8 mouse cellular contexts compared by ENCODE assay signal in the genomic region with DNA sequence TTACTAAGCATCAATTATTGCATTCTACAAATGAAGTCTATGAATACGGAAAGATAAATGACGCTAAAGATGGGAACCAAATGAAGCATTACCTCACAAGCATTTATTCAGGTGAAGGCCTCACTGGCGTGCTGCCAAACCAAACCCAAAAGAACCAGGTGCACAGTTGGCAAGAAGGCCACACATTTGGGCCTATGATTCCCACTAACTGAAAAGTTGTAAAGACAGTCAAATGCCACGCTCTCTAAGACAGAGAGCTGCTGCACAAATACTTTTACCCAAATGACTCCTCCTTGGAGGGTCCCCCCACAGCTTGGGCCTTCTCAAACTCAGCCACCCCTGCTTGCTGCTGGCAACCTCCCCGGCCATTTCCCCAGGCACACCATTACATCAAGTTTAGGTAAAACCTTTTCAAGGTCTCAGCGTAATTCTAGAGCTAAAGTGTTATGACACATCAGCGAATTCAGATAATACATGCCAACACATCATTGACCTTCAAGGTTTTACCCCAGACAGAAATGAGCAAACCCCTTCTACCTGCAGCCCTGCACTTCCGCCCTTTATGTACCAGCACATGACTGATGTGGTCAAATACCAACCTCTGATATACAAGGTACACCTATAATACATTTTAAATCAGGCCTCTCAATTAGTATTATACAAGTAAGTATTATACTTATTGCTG. TPM values are rescaled to one million over a fixed set of nuclear protein-coding genes. Genes with fewer than 3 reads are reported as not detected.
A peak's percentile ranks its signal among the peaks of the same experiment; 100 is the strongest.
DNase-seq lines count a peak whose midpoint lies in the region; ATAC-seq and TF ChIP-seq lines count a peak whose summit lies in the region.

No protein-coding gene starts in this region.

- H3K4me1 ChIP-seq in lung, embryonic 15.5 days, result peaks cover 44% of the 10 kb centered on the region
- H3K4me1 ChIP-seq in lung, adult 2 months (ENCODE audit: control insufficient read depth, insufficient read depth, low read length), result peaks cover 17% of the 10 kb centered on the region
- peaks cover 26% of the 10 kb centered on the region for H3K4me1 ChIP-seq in bone marrow macrophage, adult 2 months (ENCODE audit: control insufficient read depth, insufficient read depth, low read length)
- peaks cover 46% of the 10 kb centered on the region for H3K4me1 ChIP-seq in hindbrain, embryonic 10.5 days (replicated peaks)
- peaks cover 37% of the 10 kb centered on the region for H3K4me1 ChIP-seq in limb, embryonic 15.5 days

- no peak for TF ChIP-seq CTCF in lung, adult 2 months (IDR thresholded peaks at IDR 0.05; ENCODE audit: insufficient read depth, low read length)
- TF ChIP-seq CTCF in bone marrow macrophage, adult 2 months (IDR thresholded peaks at IDR 0.05; ENCODE audit: low read depth, low read length), result no peak

- no peaks in the 10 kb centered on the region for H3K27me3 ChIP-seq in lung, embryonic 15.5 days
- no peaks in the 10 kb centered on the region for H3K27me3 ChIP-seq in hindbrain, embryonic 10.5 days (ENCODE audit: insufficient read depth, poor library complexity, severe bottlenecking)
- no peaks in the 10 kb centered on the region for H3K27me3 ChIP-seq in limb, embryonic 15.5 days

- peak overlapping the region; percentile 71 for H3K27ac ChIP-seq in lung, embryonic 15.5 days
- H3K27ac ChIP-seq in bone marrow macrophage, adult 2 months (ENCODE audit: insufficient read depth, low read depth, low read length), result peak overlapping the region; percentile 83
- peak overlapping the region; percentile 97 for H3K27ac ChIP-seq in hindbrain, embryonic 10.5 days
- H3K27ac ChIP-seq in limb, embryonic 15.5 days, result peak overlapping the region; percentile 17; the same call in 1 of the 2 replicates

- peaks cover 48% of the 10 kb centered on the region for H3K36me3 ChIP-seq in lung, embryonic 15.5 days
- H3K36me3 ChIP-seq in hindbrain, embryonic 10.5 days, result peaks cover 53% of the 10 kb centered on the region
- peaks cover 48% of the 10 kb centered on the region for H3K36me3 ChIP-seq in limb, embryonic 15.5 days

- peak overlapping the region; percentile 89 for H3K9ac ChIP-seq in lung, embryonic 15.5 days
- H3K9ac ChIP-seq in limb, embryonic 15.5 days, result peak overlapping the region; percentile 96

- H3K9me3 ChIP-seq in lung, embryonic 15.5 days, result no peaks in the 10 kb centered on the region
- no peaks in the 10 kb centered on the region for H3K9me3 ChIP-seq in hindbrain, embryonic 10.5 days
- no peaks in the 10 kb centered on the region for H3K9me3 ChIP-seq in limb, embryonic 15.5 days

- H3K4me2 ChIP-seq in lung, embryonic 15.5 days, result peak overlapping the region; percentile 74
- peak overlapping the region; percentile 72 for H3K4me2 ChIP-seq in limb, embryonic 15.5 days

- no peak for ATAC-seq in lung, embryonic 15.5 days (ENCODE audit: borderline replicate concordance, extremely low read depth, low FRiP score, low TSS enrichment)
- ATAC-seq in limb, embryonic 15.5 days (ENCODE audit: insufficient number of reproducible peaks, low FRiP score, low TSS enrichment, low read depth), result no peak

- no peak for DNase-seq in lung, adult 2 months
- DNase-seq in hindbrain, embryonic 10.5 days (ENCODE audit: low spot score), result no peak
- DNase-seq in ovary, postnatal 10 days (ENCODE audit: low spot score), result no peak
- no peak for DNase-seq in layer of hippocampus, postnatal 36 days
- no peak for DNase-seq in frontal cortex, postnatal 25 days (ENCODE audit: low spot score in 2 of 2)

- peak overlapping the region; percentile 78 for H3K4me3 ChIP-seq in lung, embryonic 15.5 days
- no peak overlapping the region for H3K4me3 ChIP-seq in lung, adult 2 months (replicated peaks; ENCODE audit: extremely low read depth, low read depth, low read length)
- peak overlapping the region; percentile 94 for H3K4me3 ChIP-seq in bone marrow macrophage, adult 2 months (ENCODE audit: insufficient read depth, low read length)
- peak overlapping the region; percentile 96 for H3K4me3 ChIP-seq in hindbrain, embryonic 10.5 days
- peak overlapping the region; percentile 84 for H3K4me3 ChIP-seq in limb, embryonic 15.5 days

- TF ChIP-seq POLR2A in lung, adult 2 months (IDR thresholded peaks at IDR 0.05; ENCODE audit: borderline replicate concordance, extremely low read depth, low read depth, low read length), result no peak
- TF ChIP-seq POLR2A in bone marrow macrophage, adult 2 months (IDR thresholded peaks at IDR 0.05; ENCODE audit: borderline replicate concordance, low read depth, low read length), result no peak

- WGBS in lung, embryonic 15.5 days, result 33% methylated on average over 8 of the region's 8 CpGs
- WGBS in lung, adult 2 months, result 48% methylated on average over 8 of the region's 8 CpGs
- 49% methylated on average over 8 of the region's 8 CpGs for WGBS in hindbrain, embryonic 10.5 days
- WGBS in limb, embryonic 15.5 days, result 36% methylated on average over 8 of the region's 8 CpGs

RNA-seq across cellular contexts. Expression of a gene that starts 1.5 kb away (rescaled TPM):
- polyA plus RNA-seq in lung, embryonic 15.5 days (2015; fragmentation: Nextera tagmentation; extraction: Ambion mirVana), result 48.6 and 49.6 TPM in 2 replicates
- 22.4 and 29.7 TPM in 2 replicates for polyA plus RNA-seq in lung, adult 2 months (2012; rRNA removed)
- polyA plus RNA-seq in bone marrow macrophage, adult 2 months (2012; ENCODE audit: insufficient read depth, insufficient read length, missing spikeins), result 46.5 and 53.2 TPM in 2 replicates
- 31.3 and 44.6 TPM in 2 replicates for polyA plus RNA-seq in hindbrain, embryonic 10.5 days (2016; fragmentation: Nextera tagmentation; extraction: Ambion mirVana)
- 45.9 and 49.6 TPM in 2 replicates for polyA plus RNA-seq in limb, embryonic 15.5 days (2015; fragmentation: Nextera tagmentation; extraction: Ambion mirVana)
- 10 to 100 TPM; 72.2 to 78.9 TPM for total RNA-seq in layer of hippocampus, postnatal 36 days (2021)

RNA-seq across cellular contexts. Expression of a gene that starts 5.4 kb away (rescaled TPM):
- polyA plus RNA-seq in lung, embryonic 15.5 days (2015; fragmentation: Nextera tagmentation; extraction: Ambion mirVana), result 0.06 and 0.11 TPM in 2 replicates
- 0.05 and 0.06 TPM in 2 replicates for polyA plus RNA-seq in lung, adult 2 months (2012; rRNA removed)
- polyA plus RNA-seq in bone marrow macrophage, adult 2 months (2012; ENCODE audit: insufficient read depth, insufficient read length, missing spikeins), result not detected in 2 replicates
- 0.09 and 0.10 TPM in 2 replicates for polyA plus RNA-seq in hindbrain, embryonic 10.5 days (2016; fragmentation: Nextera tagmentation; extraction: Ambion mirVana)
- 0.08 and 0.09 TPM in 2 replicates for polyA plus RNA-seq in limb, embryonic 15.5 days (2015; fragmentation: Nextera tagmentation; extraction: Ambion mirVana)
- under 1 TPM; 0.17 to 0.30 TPM for total RNA-seq in layer of hippocampus, postnatal 36 days (2021)

RNA-seq across cellular contexts. Expression of a gene that starts 33.1 kb away (rescaled TPM):
- polyA plus RNA-seq in lung, embryonic 15.5 days (2015; fragmentation: Nextera tagmentation; extraction: Ambion mirVana), result 53.2 and 60.5 TPM in 2 replicates
- 27.1 and 62.3 TPM in 2 replicates for polyA plus RNA-seq in lung, adult 2 months (2012; rRNA removed)
- 78.7 and 90.3 TPM in 2 replicates for polyA plus RNA-seq in bone marrow macrophage, adult 2 months (2012; ENCODE audit: insufficient read depth, insufficient read length, missing spikeins)
- 43.1 and 51.4 TPM in 2 replicates for polyA plus RNA-seq in hindbrain, embryonic 10.5 days (2016; fragmentation: Nextera tagmentation; extraction: Ambion mirVana)
- polyA plus RNA-seq in limb, embryonic 15.5 days (2015; fragmentation: Nextera tagmentation; extraction: Ambion mirVana), result 68.9 and 83.0 TPM in 2 replicates
- 10 to 100 TPM; 53.5 to 54.0 TPM for total RNA-seq in layer of hippocampus, postnatal 36 days (2021)

Comparison
In these comparisons a context has a peak if more than half of its experiments do, and no peak if none do; other contexts are left out.
1. H3K27ac ChIP-seq: peak in every context shown above with its lines; median percentile 97 in hindbrain, embryonic 10.5 days; 83 in bone marrow macrophage, adult 2 months; 71 in lung, embryonic 15.5 days; 17 in limb, embryonic 15.5 days.